ENCODE assay signal across 27 mouse cellular contexts in the genomic region with DNA sequence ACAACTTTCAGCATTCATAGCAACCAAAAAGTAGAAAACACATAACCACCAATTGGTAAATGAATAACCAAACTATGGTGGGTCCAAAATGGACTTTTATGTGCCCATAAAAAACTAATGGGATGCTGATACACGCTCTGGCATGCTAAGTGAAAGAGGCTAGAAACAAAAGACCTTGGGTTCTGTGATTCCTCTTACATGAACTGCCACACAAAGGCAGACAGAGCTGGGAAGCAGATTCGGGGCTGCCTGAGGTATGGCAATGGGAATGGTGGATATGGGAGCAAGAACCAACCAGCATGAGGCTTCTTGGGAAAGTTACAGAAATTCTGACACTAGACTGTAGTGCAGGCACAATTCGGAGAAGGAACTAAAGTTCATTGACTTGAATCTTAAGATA. TPM values are rescaled to one million over a fixed set of nuclear protein-coding genes. Genes with fewer than 3 reads are reported as not detected.
"Had no signal": no experiment of that assay in that cellular context is flagged by ENCODE, and none has a peak within 500 bp of the region (broad histone marks: within the 10 kb centered on the region; RNA-seq: fewer than 3 reads in every experiment).

No protein-coding gene starts in this region.

- H3K9ac ChIP-seq: heart, embryonic 12.5 days; hindbrain, embryonic 12.5 days; hindbrain, embryonic 14.5 days; limb, embryonic 12.5 days; liver, embryonic 13.5 days; liver, embryonic 15.5 days had no signal

- H3K9me3 ChIP-seq: heart, embryonic 10.5 days; heart, embryonic 12.5 days; hindbrain, embryonic 10.5 days; hindbrain, embryonic 12.5 days; limb, embryonic 10.5 days; limb, embryonic 12.5 days; liver, embryonic 13.5 days; liver, embryonic 15.5 days had no signal

- DNase-seq: gastrocnemius, adult 2 months; gastrocnemius, postnatal 10 days; gastrocnemius, postnatal 25 days; heart, postnatal 10 days; heart, postnatal 4 days; kidney, postnatal 25 days; liver; liver, embryonic 13.5 days had no signal

- H3K4me2 ChIP-seq: heart, embryonic 12.5 days; hindbrain, embryonic 12.5 days; hindbrain, embryonic 14.5 days; limb, embryonic 12.5 days; liver, embryonic 11.5 days; liver, embryonic 13.5 days; liver, embryonic 15.5 days had no signal

- H3K4me3 ChIP-seq: gastrocnemius, adult 2 months; heart, embryonic 10.5 days; heart, embryonic 12.5 days; hindbrain, embryonic 10.5 days; hindbrain, embryonic 12.5 days; layer of hippocampus, adult 2 months; left cerebral cortex, adult 2 months; limb, embryonic 10.5 days; limb, embryonic 12.5 days; liver, embryonic 13.5 days; liver, embryonic 15.5 days had no signal

- H3K4me1 ChIP-seq: hindbrain, embryonic 10.5 days; hindbrain, embryonic 12.5 days; limb, embryonic 10.5 days; limb, embryonic 12.5 days; liver, embryonic 13.5 days; liver, embryonic 15.5 days had no signal

- H3K27ac ChIP-seq: gastrocnemius, adult 2 months; heart, embryonic 10.5 days; hindbrain, embryonic 10.5 days; hindbrain, embryonic 12.5 days; hindbrain, embryonic 14.5 days; kidney, postnatal 0 days; layer of hippocampus, adult 2 months; left cerebral cortex, adult 2 months; limb, embryonic 10.5 days; limb, embryonic 12.5 days; liver, embryonic 13.5 days; liver, embryonic 15.5 days had no signal

- H3K27me3 ChIP-seq: heart, embryonic 12.5 days; hindbrain, embryonic 12.5 days; limb, embryonic 12.5 days; liver, embryonic 13.5 days; liver, embryonic 15.5 days had no signal

- H3K36me3 ChIP-seq: heart, embryonic 10.5 days; heart, embryonic 12.5 days; hindbrain, embryonic 10.5 days; hindbrain, embryonic 12.5 days; limb, embryonic 10.5 days; limb, embryonic 12.5 days; liver, embryonic 13.5 days; liver, embryonic 15.5 days had no signal

- ATAC-seq: hindbrain, embryonic 16.5 days; inflammation-experienced regulatory T-cells, adult 6 months; intestine, postnatal 0 days had no signal

RNA-seq across cellular contexts. Expression of gene Fsip1, which starts 25.7 kb away (rescaled TPM):
- total RNA-seq: gastrocnemius, adult 2 months; gastrocnemius, postnatal 10 days; gastrocnemius, postnatal 25 days; gastrocnemius, postnatal 4 days; granulocyte monocyte progenitor cell, adult 5-6 weeks; heart, adult 8-10 months; heart, postnatal 10 days; heart, postnatal 25 days had no signal
- polyA plus RNA-seq: heart, embryonic 12.5 days; inflammation-experienced regulatory T-cells, adult 6 months had no signal
